Mouse (Mus musculus) layer of hippocampus, postnatal 10 days (tissue): ENCODE measurements around the gene Wwp2. TPM values are rescaled to one million over a fixed set of nuclear protein-coding genes. Genes with fewer than 3 reads are reported as not detected.

ENCODE experiments used
- DNase-seq, 2 experiments: peaks; one replicate each; pipeline ENCODE4 v3.0.0; 2021; ENCODE audit warnings: low spot score in 2 of 2
- microRNA-seq, 2 experiments: library from miRNA; unstranded; fragments of <30 nt; microRNA quantifications; one replicate each; pipeline ENCODE4 v1.2.0; 2021
- total RNA-seq, 2 experiments: library from RNA; stranded (reverse); gene quantifications; 2 replicates each; pipeline ENCODE4 v1.2.3; 2021

Gene Wwp2
- total RNA-seq, 2 experiments from 2014 or later: 36.1 to 36.7 TPM

DNA sequence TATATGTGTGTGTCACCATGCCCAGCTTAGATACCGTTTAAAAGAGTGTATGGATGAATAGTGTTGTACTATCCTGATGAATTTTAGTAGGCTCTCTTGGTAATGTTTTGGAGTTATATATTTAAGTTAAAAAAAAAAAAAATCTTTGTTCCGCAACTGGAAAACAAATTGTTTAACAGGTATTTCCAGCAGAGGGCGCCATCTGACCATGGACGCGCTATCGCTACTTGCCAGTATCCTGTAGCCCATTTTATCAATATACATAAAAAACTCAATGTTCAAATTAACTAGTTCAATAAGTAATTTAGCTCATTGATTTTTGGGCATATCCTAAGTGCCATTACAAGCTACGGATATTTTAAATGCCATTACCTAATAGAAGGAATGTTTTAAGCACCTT lies 166.9 kb downstream of the Wwp2 start:
- peak; percentile 75 to 79 for DNase-seq

Small RNAs within 50 kb of the gene (microRNA-seq; reads per million reads assigned to microRNA genes)
- gene Mir140: 946 to 3,701 reads per million in 2 experiments

Other genes with a start within 250 kb of the Wwp2 start
- 10 to 100 TPM; 37.9 to 39.4 TPM for gene Nfat5, start 142.9 kb upstream of the Wwp2 start, total RNA-seq
- 1 to 10 TPM; 2.3 to 3.0 TPM for gene Nqo1, start 33.2 kb upstream of the Wwp2 start, total RNA-seq
- gene Nob1, start 11.3 kb upstream of the Wwp2 start, total RNA-seq: 10 to 100 TPM; 36.3 to 36.9 TPM
- gene Psmd7, start 152.1 kb downstream of the Wwp2 start, total RNA-seq: 100 to 1,000 TPM; 112 to 116 TPM